Mouse (Mus musculus) neutrophil, adult 5-6 weeks (primary cell): ENCODE measurements around the gene Slc38a7. TPM values are rescaled to one million over a fixed set of nuclear protein-coding genes. Genes with fewer than 3 reads are reported as not detected.
"Not testable (repeated sequence)": the region's sequence is repeated elsewhere in the genome, so short reads cannot be mapped to it uniquely, and the experiment has no call there.

Source experiments
- ATAC-seq: fragments of 151-379, 151-347 bp; 2 replicates; pipeline ENCODE4 v1.8.0; 2017; ENCODE audit warnings: mild to moderate bottlenecking, moderate TSS enrichment; ENCODE audit not compliant: insufficient number of reproducible peaks, poor library complexity, low FRiP score, severe bottlenecking; ENCODE audit errors: extremely low read depth
- total RNA-seq: library from RNA; stranded (forward); fragments of 200-1000 nt; gene quantifications from 2 replicates; pipeline ENCODE4 v1.2.3, GENCODE M21; 2017

Slc38a7 gene
- total RNA-seq: 13.0 and 14.6 TPM in 2 replicates

DNA sequence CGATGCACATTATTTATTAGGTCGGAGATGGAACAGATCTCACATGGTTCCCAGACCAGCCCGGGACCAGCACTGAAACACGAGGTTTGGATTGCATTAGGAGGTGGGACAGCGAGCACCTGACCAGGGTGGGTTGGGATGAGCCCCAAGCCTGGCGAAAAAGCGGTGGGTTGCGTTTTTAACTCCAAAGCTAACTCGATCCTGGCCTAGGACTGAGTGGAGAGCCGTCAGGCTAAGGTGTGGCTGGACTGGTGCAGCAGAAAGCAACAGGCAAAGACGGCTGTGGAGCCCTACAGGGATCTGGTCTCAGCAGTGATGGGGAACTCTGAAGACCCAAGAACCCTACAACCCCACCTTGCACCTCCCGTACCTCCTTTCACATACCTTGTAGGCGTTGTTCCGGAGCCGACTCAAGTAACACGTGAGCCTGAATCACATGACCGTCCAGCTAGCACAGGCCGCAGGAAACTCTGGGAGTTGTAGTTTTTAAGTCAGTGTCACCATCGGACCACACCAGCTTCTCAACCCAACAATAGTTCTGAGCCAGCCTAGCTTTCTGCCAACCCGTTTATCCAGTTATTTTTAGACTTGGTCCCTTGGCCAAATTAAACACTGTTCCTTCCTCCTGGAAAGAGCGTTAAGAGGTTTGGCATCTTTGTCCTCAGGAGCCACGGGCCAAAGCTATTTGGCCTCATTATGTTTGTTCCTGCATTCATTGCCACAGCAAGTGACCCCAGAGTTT, at the start of gene Slc38a7:
Gene Slc38a7 (minus strand): TSS at position 438 of the 742 bp plus-strand sequence.
- ATAC-seq: peak; percentile 91

- peak; percentile 46; the same call in 1 of the 2 replicates for ATAC-seq
Measured at GRCm38 (mm10) chr8:95901864-95902263, 48.5 kb upstream of the Slc38a7 start.

GRCm38 (mm10) chr8:95893701-95894100, 40.4 kb upstream of the Slc38a7 start:
- ATAC-seq: no peak

DNA sequence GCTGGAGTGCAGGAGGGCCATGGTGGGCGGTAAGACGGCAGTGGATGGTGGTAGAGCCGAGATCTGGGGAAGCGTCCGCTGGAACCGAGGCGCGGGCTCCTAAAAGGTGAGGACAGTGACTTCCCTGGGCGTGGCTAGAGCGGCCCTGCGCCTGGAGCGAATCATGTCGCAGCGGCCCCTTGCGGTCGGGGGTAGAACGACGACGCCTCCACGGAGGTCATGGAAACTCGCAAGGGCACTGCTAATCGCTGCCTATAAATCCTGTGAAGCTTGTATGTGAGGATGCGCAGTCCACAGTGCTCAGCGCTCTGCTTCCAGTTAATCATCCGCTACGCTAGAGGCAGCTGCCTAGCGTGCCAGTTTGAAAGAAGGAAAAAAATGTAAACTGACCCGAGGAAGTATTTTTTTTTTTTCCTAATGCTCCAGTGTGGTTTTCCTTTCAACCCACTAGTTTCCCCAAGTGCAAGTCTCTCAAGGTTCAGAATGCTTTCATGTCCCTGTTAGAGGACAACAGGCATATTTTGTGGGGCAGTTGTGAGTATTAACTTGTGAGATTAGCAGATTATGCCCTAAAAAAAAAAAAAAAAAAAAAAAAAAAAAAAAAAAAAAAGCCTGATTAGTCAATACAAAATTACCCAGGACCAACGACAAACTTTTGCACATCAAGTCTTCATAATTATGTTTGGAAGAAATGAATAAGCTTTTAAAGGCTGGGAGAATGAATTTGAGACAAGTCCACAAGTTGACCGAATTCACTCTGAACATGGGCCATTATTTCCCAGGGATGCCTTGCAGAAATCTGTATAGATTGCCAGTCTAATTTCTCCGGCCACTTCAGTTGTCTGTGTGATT, 35.2 kb upstream of the Slc38a7 start, which contains the start of gene Got2:
Gene Got2 (minus strand): TSS at position 263 of the 852 bp plus-strand sequence.
- ATAC-seq: peak; percentile 90

DNA sequence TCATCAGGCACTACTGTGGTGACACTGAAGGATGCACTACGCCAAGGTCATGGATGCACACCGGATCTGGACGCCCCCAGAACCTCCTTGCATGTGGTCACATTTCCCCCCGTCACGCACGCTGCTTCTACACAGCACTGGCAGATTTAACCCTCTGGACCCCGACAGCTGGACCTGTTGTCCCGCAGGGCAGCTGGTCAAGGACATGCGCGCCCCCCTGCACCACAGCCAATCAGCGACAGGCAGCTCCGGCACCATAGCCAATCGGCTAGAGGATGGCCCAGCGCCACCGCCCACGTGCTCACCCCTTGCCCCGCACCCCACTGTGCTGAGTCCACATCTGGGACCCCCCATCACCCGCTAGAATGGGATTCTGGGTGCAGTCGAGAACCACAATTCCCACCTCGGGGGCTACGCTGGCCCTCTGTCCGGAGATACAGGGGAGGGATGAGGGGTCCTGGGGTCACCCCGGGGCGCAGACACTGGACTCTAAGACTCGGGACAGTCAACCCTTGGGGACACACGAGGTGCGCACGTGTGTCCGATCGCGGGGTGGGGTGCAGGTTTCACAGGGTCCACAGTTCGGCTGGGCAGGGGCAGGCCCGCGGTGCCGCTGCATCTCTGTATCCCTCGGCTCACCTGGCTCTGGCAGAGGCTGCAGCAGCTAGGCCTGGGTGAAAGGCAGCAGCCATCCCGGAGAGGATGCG, 34.4 kb upstream of the Slc38a7 start:
- ATAC-seq: 0 out of 2 replicates have a peak, but pooled peaks have one; percentile 11

- peak; percentile 74 for ATAC-seq
Measured at GRCm38 (mm10) chr8:95886647-95887577, 33.6 kb upstream of the Slc38a7 start.

DNA sequence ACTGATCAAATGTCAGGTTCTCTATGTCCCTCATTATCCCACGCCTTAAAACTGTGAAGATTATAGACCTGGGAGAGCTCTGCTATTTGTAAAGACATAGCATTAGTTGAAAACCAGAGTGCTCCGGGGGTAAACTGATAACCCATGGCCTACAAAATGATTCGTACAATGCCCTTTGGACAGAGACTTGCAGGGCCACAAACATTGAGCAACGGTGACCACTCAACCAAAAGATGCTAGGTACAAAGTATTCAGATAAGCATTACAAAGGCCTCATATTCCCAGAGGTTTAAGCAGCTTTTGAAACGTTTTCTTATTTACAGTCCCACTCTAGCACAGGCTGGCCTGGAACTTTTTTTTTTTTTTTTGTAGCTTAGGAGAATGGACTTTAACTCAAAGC, 32.6 kb upstream of the Slc38a7 start:
- ATAC-seq: no peak

DNA sequence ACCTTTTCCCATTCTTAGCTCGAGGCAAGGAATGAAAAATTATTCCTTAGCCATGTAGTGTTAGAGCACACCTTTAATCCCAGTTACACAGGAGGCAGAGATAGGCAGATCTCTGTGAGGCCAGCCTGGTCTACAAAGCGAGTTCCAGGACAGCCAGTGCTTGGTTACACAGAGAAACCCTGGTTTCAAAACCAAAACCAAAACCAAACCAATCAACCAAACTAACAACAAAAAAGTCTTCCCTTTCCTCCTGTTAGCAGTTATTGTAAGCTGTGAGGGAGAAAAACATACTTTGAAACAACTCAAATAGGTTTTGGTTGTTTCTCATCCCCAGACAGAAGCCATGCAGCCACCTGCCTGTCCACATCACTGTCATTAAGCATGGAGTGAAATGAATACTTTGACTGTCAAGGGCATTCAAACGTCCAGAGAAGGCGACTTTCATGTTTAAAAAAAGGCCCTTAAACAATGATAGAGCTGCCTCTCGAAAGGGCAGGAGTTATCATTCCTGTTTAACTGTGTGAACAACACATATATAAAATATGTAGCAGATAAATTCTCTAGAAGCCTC, 32.0 kb upstream of the Slc38a7 start:
- ATAC-seq: no peak

DNA sequence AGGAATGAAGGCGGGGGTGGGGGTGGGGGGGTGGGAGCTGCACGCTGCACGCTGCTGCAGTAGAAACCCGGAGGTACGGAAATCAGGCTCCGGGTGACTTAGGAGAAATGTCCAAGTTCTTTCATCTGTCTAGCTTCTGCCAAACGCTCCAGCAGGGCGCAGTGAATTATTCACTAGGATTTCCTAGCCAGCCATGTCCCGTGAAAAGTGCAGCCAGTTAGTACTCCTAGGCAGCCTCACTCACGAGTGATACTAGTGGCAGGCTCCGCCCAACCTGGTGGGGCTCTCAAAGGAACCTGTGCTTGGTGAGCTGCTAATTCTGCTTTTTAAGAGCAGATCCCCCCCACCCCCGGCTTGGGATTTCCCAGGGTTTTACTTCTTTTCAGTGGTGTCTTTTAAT, 31.2 kb upstream of the Slc38a7 start:
- no peak for ATAC-seq

GRCm38 (mm10) chr8:95882191-95882590, 28.9 kb upstream of the Slc38a7 start:
- no peak for ATAC-seq

GRCm38 (mm10) chr8:95881576-95881975, 28.2 kb upstream of the Slc38a7 start:
- ATAC-seq: no peak

- ATAC-seq: no peak
Measured at GRCm38 (mm10) chr8:95879823-95880222, 26.5 kb upstream of the Slc38a7 start.

- ATAC-seq: no peak
Measured at GRCm38 (mm10) chr8:95878176-95878962, 25.0 kb upstream of the Slc38a7 start.

DNA sequence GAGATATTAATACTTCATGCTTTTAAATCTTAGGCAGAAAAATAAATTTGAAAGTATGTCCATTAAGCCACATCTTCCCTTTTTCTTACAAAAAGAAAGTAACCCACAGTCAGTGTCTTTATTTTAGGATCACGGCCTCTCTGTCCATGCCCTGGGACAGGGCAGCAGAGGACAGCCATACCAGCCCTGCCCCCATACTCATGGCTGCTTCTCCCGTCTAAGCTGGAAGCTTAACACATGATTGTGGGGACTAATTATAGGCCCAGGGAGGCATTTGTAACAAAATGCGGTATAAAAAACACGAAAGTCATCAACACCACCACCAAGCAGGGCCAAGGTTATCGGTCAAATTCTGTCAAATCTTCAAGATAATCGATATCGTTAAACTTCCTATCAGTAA, 21.9 kb upstream of the Slc38a7 start:
- ATAC-seq: no peak

DNA sequence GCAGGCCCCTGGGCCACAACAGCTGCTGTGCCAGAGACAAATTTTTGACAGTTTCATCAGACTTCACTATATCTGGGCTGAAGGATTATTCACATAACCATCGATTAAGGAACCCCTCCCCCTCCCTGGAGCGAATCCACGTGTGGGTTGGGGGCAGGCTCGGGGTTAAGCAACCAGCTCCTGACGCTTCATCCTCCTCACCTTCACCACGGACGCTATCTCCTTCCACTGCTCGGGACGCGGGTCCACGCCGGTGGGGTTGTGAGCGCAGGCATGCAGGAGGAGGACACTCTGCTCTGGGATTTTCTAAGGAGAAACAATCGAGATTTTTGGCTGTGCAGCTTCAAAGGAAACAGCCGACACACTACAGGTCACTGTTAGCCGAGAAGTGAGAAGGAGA, 18.4 kb upstream of the Slc38a7 start:
- ATAC-seq: no peak

DNA sequence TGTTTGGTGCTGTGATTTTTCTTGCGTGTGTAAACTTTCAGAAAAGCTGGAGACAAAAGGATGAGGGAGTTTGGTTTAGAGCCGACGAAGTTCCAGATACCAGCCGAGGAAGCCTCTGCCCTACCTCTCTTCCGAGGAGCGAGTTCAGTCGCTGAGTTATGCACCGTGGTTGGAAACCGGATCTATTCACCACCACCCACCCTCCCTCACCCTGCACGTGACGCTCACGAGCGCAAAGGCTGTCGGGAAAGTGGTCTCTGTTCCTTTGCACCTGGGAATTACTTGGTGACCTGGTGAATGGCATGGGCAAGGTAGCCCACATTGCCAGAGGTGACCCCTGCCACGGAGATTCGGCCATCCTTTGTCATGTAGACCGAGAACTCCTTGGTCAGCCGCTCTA, 11.5 kb upstream of the Slc38a7 start:
- not testable (repeated sequence) for ATAC-seq

DNA sequence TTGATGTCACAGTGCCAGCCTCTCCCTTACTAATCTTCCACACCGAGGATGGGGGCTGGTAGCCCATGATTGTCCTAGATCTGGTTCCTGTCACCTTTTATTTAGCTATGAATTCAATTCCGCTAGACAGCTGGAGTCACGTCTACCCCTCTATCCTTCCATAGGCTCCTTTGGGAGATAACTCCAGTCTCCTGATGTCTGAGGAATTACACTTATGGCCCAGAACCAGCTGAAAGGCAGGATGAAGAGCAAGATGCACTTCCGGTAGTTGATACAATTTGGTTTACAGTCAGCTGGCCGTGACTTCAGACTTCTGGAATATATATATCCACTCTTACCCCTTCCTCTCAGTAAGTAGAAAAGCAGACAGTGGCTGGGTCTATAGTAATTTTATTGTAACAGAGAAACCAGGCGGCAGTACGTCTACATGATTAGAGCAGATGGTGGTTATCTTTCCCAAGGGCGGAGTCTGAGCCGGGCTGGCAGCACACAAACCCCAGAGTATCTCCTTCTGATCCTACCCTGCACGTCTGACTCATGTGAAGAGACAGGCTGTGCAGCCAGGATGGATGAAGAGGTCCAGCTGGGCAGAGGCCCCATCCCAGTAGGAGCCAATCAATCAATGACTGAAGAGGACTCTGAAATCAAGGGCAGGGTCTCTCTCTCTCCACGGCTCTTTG, 10.6 kb upstream of the Slc38a7 start:
- not testable (repeated sequence) for ATAC-seq
